Comparison of ENCODE assay signal across 8 mouse cellular contexts in genomic region chr16:86644912-86645312, GRCm38 (mm10).
A peak's percentile ranks its signal among the peaks of the same experiment; 100 is the strongest.
DNase-seq lines count a peak whose midpoint lies in the region; ATAC-seq and TF ChIP-seq lines count a peak whose summit lies in the region.

No protein-coding gene starts in this region.

- no peak overlapping the region for H3K9ac ChIP-seq in heart, adult 2 months (ENCODE audit: low read depth, low read length)
- H3K9ac ChIP-seq in heart, embryonic 11.5 days (ENCODE audit: low read depth, low read length), result no peak overlapping the region
- H3K9ac ChIP-seq in midbrain, embryonic 12.5 days (replicated peaks), result no peak overlapping the region

- DNase-seq in heart, adult 2 months, result peak in 1 of 2 experiments; percentile 16
- DNase-seq in MEL-GATA-1-ER (ENCODE audit: extremely low read depth, low read depth), result peak; percentile 19
- peak; percentile 74 for DNase-seq in embryo, embryonic 11 days
- peak; percentile 80 to 83 for DNase-seq in heart, postnatal 10 days
- DNase-seq in layer of hippocampus, adult 11-12 months (ENCODE audit: low spot score), result peak; percentile 79

- no peak overlapping the region for H3K4me3 ChIP-seq in heart, adult 2 months
- H3K4me3 ChIP-seq in heart, embryonic 11.5 days (ENCODE audit: low read depth, low read length), result no peak overlapping the region
- H3K4me3 ChIP-seq in midbrain, embryonic 12.5 days, result no peak overlapping the region

- 32% methylated on average over 2 of the region's 2 CpGs for WGBS in heart, adult 2 months
- 48% methylated on average over 2 of the region's 2 CpGs for WGBS in heart, embryonic 11.5 days (ENCODE audit: insufficient replicate concordance)
- 64% methylated on average over 2 of the region's 2 CpGs for WGBS in midbrain, embryonic 12.5 days

- H3K4me1 ChIP-seq in heart, adult 2 months (ENCODE audit: control insufficient read depth, insufficient read depth, low read length), result no peaks in the 10 kb centered on the region; the same call in 1 of the 2 replicates
- 0 out of 2 replicates have a peak, but pooled peaks cover 2% of the 10 kb centered on the region for H3K4me1 ChIP-seq in heart, embryonic 11.5 days (ENCODE audit: control insufficient read depth, insufficient read depth, low read length)
- H3K4me1 ChIP-seq in midbrain, embryonic 12.5 days, result no peaks in the 10 kb centered on the region

- H3K27me3 ChIP-seq in heart, adult 2 months (ENCODE audit: control insufficient read depth, insufficient read depth, low read length), result no peaks in the 10 kb centered on the region
- H3K27me3 ChIP-seq in heart, embryonic 11.5 days (ENCODE audit: control insufficient read depth, insufficient read depth, low read length), result no peaks in the 10 kb centered on the region
- no peaks in the 10 kb centered on the region for H3K27me3 ChIP-seq in midbrain, embryonic 12.5 days

- no peak for TF ChIP-seq EP300 in heart, adult 2 months (IDR thresholded peaks at IDR 0.05; ENCODE audit: insufficient read depth, low read depth, low read length)

- no peaks in the 10 kb centered on the region for H3K79me2 ChIP-seq in heart, adult 2 months (replicated peaks; ENCODE audit: control insufficient read depth, insufficient read depth, low read length)

- intact Hi-C loops in heart, adult 2 months (cut with DNase I), result loop anchor here (1.0 to 10.0 kb wide), 4 partner anchors 226 to 839 kb away; no protein-coding TSS in a partner anchor
- intact Hi-C loops in heart, postnatal 10 days (cut with DNase I), result loop anchor here (1.0 to 5.0 kb wide), 7 partner anchors 226 to 838 kb away; no protein-coding TSS in a partner anchor

- no peak overlapping the region for H3K4me2 ChIP-seq in heart, embryonic 11.5 days
- H3K4me2 ChIP-seq in midbrain, embryonic 12.5 days (replicated peaks), result no peak overlapping the region

- no peak for ATAC-seq in heart, embryonic 11.5 days (replicated peaks; ENCODE audit: insufficient number of reproducible peaks, low FRiP score, low TSS enrichment)
- peak; percentile 49 for ATAC-seq in midbrain, embryonic 12.5 days (ENCODE audit: low FRiP score, low read depth)
- no peak for ATAC-seq in CD4-positive, CD25-positive, alpha-beta regulatory T cell, adult 4 months

- no peaks in the 10 kb centered on the region; the same call in 1 of the 2 replicates for H3K36me3 ChIP-seq in heart, adult 2 months (ENCODE audit: control insufficient read depth, insufficient read depth, low read length)
- H3K36me3 ChIP-seq in heart, embryonic 11.5 days (ENCODE audit: control insufficient read depth, insufficient read depth, low read length), result no peaks in the 10 kb centered on the region
- no peaks in the 10 kb centered on the region for H3K36me3 ChIP-seq in midbrain, embryonic 12.5 days

- peak overlapping the region; percentile 17; the same call in 1 of the 2 replicates for H3K27ac ChIP-seq in heart, adult 2 months
- H3K27ac ChIP-seq in heart, embryonic 11.5 days (ENCODE audit: low read depth, low read length), result no peak overlapping the region
- no peak overlapping the region for H3K27ac ChIP-seq in midbrain, embryonic 12.5 days (replicated peaks)

- TF ChIP-seq CTCF in heart, adult 2 months (IDR thresholded peaks at IDR 0.05), result peak; percentile 90

- H3K9me3 ChIP-seq in heart, embryonic 11.5 days (replicated peaks; ENCODE audit: control insufficient read depth, low read length), result no peaks in the 10 kb centered on the region
- H3K9me3 ChIP-seq in midbrain, embryonic 12.5 days, result no peaks in the 10 kb centered on the region

- no peak for TF ChIP-seq POLR2A in heart, adult 2 months (IDR thresholded peaks at IDR 0.05; ENCODE audit: insufficient read depth, low read depth, low read length)
